Mouse (Mus musculus): ENCODE measurements at regions not wholly inside any gene's neighbourhood (a gene's known extent, or its start where the extent isn't known, plus 50 kb on each side); places are given as distances from the start of the nearest gene placed in this dataset.
"Not testable (repeated sequence)": the region's sequence is repeated elsewhere in the genome, so short reads cannot be mapped to it uniquely, and the experiment has no call there.

DNA sequence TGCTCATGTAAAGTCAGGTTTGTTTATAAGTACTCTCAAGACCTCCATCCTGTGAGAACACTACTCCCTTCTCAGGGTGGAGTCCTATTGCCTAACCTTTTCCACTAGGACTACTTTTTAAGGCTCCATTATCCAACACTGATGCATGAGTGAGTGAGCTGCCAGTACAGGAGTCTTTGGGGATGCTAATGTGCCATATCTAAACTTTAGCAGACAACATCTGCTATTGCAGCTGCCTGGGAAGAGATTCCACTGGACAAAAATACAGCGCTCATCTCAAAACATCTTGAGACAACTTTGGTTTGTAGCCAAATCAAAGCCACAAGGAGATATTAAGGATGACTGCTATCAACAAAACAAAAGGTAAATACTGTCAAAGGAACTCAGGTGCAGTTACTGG, 52.3 kb upstream of the Gm10985 start:
- DNase-seq (ENCODE audit: low read depth, low spot score): no peak

DNA sequence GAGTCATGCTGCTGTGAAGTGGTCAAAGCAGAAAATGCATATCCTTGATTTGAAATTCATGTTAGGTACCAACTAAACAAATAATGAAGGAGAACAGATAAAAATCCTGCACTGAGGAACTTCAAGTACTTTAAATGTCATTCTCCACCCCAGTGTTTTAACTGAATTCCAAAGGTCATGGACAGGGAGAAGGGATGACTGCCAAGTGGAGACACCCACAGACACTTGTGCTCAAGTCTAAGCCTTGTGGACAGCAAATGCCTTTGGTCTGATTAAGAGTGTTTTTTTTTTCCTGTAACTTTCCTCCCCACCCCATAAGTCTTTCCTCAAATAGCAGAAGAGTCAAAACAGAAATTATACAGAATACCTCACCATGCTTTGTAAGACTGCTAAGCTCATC, 55.2 kb upstream of the Gm10985 start:
- DNase-seq (ENCODE audit: low read depth, low spot score): no peak

DNA sequence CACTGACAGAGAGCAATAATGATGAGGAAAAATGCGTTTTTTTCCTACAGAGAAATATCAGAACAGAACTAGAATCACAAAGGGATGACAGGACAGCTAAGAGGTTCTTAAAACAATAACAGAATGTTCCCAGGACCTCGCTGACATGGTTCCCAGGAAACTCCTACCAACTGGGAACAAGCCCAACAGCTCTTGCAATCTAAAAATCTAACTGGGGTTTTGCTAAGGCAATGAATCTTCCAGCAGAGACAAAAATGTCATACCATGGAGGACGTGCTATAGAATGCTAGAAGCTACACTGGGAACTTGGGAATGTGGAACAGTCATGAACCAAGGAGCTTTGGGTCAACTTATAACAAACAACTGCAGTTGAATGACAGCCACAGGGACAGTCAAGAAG, 59.7 kb upstream of the Gm10985 start:
- no peak for DNase-seq (ENCODE audit: low read depth, low spot score)

DNA sequence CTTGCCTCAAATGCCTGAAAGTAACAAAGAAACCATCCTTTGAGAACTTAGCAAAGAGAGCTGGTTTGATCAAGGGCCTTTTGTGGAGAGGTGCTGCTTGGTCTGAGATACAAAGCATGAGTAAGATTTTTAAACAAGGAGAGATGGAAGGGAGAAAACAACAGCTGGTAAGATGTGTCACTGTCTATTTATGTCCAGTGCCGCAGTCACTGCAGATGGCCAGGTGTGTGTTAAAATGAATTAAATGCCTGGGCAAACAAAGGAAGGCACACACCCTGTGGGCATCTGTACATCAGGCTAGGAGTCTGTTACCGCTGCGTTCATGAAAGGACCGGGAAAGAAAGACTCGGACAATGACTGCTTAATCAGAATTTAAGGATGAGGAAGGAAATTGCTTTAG, 68.2 kb upstream of the Gm10985 start:
- DNase-seq (ENCODE audit: low read depth, low spot score): no peak

DNA sequence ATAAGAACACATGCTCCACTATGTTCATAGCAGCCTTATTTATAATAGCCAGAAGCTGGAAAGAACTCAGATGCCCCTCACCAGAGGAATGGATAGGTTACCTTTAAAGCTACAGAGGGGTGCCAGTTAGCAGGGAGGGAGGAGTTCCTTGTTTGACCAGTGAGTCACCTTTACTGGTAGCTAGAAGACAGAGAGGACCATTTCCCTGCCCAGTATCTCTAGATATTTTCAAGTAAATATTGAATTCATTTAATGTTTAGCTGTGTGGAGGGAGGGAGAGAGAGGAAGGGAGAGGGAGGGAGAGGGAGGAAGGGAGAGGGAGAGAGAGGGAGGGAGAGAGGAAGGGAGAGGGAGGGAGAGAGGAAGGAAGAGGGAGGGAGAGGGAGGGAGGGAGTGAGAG, 77.3 kb upstream of the Gm10985 start:
- no peak for DNase-seq (ENCODE audit: low read depth, low spot score)

DNA sequence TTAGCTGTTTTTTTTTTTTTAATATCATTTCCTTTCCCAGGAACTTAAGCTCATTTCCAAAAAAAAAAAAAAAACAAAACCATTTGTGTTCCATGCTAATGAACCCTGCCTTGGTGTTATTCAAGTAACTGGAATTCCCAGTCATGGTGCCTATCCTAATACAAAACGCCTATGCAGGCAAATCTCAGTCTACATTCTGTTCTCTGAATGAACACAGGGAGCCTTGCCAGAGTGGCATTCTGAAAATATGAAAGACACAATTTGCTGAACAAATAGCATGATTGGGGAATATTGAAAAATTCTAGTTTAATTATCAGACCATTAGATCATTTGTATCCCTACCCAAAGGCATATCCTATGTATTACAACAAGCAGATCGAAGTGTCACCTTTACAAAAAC, 80.9 kb upstream of the Gm10985 start:
- DNase-seq (ENCODE audit: low read depth, low spot score): no peak

DNA sequence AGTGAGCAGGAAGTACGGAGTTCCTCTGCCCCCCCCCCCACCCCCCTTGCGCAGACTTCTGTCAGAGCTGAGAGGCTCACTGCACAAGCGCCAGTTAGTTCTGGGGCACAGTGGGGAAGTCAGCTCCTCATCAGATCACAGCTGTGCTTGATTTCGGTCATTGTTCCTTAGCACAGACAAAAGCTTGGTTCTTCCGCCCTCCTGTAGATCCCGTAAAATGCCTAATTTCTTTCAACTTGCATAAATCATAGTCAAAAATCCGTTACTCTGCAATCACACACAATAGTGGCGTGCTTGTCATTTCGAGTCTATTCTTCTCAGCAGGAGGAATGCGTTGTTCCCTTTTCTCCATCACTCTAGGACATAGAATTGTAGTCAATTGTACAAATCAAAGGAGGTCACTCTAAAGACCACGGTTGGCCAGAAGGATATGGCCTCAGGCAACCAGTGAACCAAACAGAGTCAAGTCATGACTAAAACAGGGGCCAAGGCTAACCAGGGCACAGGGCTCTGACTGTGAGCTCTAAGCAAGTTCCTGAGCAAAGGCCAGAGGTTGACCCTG, 83.3 kb upstream of the Gm10985 start:
- DNase-seq (ENCODE audit: low read depth, low spot score): no peak

DNA sequence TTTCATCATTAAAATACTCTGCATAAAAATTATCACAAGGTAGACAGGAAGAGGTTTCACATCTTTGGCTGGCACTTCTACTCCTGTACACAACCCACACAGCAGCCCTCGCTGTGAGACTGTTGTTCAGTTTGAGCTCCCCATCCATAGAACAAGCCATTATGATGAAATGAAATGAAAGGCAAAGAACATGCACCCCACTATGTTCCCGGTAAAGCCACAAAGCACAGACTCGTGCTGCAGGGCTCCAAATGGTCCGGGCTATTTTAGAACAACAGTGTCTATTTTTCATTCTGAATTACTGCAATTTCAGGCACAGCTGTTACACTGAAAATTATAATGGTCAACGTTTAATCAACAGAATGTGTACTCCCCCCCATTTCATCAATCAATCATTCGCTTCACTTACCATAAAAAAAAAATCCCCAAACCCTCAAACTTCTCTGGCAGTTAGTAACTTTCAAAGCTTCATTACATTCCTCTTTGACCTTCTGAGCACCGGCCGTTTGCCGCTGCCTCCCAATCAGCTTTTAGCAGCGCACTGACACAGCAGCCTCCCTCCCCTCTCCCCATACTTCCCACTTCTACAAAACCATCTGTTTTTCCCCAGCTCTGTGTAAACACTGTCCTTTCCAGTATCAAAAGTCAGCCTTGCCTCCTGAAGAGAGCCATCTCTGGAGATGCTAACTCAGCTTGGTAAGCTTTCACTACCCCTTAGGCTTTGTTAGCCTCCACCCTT, 88.6 kb upstream of the Gm10985 start:
- DNase-seq (ENCODE audit: low read depth, low spot score): no peak

DNA sequence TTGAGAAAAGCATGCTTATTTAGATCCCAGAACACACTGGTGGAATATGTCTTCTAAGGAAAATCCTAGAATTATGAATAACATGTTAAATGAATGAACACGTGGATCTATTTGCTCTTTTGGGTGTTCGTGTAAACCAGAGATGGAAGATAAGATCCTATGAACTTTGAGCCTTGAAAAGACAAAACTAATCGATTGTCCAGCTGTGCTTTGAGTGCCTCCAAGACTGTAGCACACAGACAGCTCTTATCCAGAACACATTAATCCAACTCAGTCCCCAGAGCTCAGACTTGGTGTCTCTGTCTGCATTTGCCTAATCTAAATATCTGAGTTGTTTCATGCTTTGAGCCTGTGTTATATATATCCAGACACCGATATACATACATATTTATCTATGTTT, 80.0 kb upstream of the Frem2 start:
- DNase-seq (ENCODE audit: low read depth, low spot score): no peak

DNA sequence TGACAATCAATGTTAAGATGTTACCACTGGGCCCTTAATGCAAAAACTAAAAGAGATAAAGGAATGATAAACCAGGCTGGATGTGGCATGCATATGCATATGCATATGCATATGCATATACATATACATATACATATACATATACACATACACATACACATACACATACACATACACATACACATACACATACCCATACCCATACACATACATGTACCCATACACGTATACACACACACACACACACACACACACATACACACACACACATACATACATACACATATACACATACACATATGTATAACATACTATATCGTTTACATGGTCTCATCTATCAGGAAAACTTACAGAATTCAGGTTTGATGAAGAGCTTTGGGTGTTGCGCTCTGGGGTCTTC, 78.5 kb upstream of the Frem2 start:
- DNase-seq (ENCODE audit: low read depth, low spot score): not testable (repeated sequence)

DNA sequence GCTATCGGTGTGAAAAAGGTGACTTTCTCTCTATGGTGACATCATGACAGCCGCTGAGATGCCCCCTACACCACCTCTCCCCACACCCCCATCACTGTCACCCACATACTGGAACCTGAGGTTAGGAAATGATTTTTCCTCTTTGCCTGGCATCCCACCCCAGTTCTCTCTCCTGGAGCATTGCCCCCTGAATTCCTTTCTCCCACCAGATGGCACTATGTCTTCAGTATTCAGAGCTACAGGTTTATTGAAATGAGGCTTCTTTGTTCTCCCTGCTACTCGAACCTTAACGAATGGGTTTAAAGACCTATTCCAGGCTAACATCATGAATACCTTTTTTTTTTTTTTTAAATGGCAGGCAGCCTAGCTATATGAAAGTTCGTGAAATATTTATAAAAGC, 78.0 kb upstream of the Frem2 start:
- no peak for DNase-seq (ENCODE audit: low read depth, low spot score)

DNA sequence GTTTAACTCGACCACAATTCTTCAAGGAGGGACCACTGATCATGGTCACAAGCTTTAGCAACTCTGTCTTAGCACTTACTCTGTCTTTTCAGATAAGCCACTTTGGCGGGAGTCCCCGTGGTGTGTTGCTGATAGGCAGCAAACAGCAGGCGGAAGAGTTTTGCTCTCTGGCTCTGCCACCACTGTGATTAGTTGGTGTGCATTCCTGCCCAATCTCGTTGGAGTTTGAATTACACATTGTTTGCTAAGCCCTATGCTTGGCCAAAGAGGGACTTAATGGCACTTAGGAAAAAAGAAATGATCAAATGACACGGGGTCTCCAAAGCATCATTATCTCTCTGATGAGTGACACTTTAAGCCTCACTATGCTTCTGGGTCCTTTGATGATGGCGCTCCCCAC, 73.3 kb upstream of the Frem2 start:
- no peak for DNase-seq (ENCODE audit: low read depth, low spot score)

DNA sequence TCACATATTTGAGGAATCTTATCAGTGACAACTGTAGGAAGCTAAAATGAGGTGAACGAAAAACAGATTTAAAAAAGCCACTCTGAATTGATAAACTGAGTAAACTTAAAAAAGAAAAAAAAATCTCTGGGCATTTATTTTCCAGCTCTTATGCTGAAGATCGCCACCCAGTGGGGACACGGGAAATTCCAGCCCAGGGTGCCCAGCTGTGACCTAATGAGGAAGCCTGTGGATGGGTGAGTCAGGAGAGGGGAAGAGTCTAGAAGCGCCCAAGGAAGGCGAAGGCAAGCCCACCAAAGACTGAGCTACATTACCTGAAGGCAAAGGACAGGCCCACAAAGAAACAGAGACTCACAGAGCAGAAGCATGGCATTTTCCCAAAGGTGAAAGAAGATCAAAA, 72.7 kb upstream of the Frem2 start:
- peak; percentile 47 for DNase-seq (ENCODE audit: low read depth, low spot score)

DNA sequence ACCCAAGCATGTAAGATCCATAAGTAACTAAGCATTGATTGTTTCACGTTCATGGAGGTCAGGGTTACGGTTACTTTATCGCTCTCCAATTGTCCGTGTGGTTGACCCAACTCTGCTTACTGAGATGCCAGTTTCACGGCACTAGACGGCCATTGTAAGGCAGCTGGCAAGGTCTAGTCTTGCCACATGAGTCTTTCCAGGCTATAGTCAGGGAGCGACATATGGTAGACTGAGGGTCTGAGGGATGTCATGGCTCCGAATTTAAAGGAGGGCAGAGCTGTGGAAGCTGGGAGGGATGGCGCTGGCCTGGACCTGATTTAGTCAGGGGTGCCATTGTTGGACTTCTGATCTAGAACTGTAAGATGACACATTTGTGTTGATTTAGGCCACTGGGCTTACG, 72.0 kb upstream of the Frem2 start:
- DNase-seq (ENCODE audit: low read depth, low spot score): no peak

DNA sequence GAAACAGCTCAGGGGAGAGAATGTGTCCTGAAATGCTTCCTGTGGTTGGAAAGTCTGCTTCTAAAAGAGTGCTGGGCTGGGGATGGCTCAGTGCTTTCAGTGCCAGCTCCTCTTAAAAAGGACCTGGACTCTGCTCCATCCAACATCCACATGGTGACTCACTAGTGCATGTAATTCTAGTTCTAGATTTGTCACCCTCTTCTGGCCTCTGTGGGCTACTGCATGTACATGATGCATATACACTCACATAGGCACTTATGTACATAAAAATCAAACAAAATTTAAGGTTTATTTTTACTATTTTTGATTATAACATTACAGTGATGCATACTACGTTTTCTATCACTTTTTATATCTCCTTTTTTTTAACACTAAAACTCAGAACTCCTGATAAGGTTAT, 70.6 kb upstream of the Frem2 start:
- peak; percentile 58 for DNase-seq (ENCODE audit: low read depth, low spot score)

DNA sequence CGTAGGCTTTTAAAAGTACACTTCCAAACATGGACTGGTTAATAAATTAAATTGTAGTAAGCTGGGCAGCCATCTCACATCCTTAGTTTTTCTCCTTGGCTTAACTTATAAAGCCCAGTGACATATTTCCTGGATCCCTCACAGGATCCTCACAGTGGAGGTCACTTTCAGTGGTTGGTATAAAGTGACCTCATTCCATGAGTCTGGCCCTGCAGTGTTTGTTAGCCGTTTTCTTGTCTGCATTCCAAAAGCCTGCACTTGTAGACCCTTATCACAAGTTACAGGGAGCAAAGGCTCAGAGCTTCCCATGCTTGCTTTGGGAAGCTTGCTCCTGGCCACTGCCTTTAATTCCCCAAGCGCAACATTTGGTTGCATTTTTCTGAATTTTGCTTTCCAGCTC, 49.9 kb upstream of the Frem2 start:
- DNase-seq (ENCODE audit: low read depth, low spot score): no peak

Data from R1 (cell line).